ENCODE assay signal across 10 mouse cellular contexts in the genomic region with DNA sequence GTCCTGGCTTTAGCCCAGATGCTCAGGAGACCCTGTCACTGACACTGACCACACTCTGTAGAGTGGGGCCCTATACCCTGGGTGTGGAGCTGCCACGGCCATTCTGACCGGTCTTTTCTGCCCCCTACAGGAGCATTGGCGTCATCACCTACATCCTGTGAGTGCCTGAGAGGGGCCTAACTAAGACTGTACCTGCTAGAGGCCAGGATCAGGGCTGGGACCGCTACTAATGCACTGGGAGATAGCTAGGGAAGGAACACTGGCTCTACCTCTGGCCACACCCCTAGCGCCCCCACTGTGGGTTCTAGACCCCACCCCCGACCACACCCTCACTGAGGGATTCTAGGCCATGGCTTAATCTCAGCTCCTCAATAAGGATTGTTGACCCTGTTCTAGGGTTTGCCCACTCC. TPM values are rescaled to one million over a fixed set of nuclear protein-coding genes. Genes with fewer than 3 reads are reported as not detected.
DNase-seq lines count a peak whose midpoint lies in the region; ATAC-seq and TF ChIP-seq lines count a peak whose summit lies in the region.
"Had no signal": no experiment of that assay in that cellular context is flagged by ENCODE, and none has a peak within 500 bp of the region (broad histone marks: within the 10 kb centered on the region; RNA-seq: fewer than 3 reads in every experiment).

No protein-coding gene starts in this region.

- H3K9me3 ChIP-seq in lung, embryonic 16.5 days (ENCODE audit: control insufficient read depth, low read length): no peaks in the 10 kb centered on the region
- no peaks in the 10 kb centered on the region for H3K9me3 ChIP-seq in intestine, postnatal 0 days (ENCODE audit: control insufficient read depth)
- no peaks in the 10 kb centered on the region for H3K9me3 ChIP-seq in forebrain, embryonic 16.5 days (ENCODE audit: control insufficient read depth, low read length)

- no peak for TF ChIP-seq POLR2A in small intestine, adult 2 months (IDR thresholded peaks at IDR 0.05; ENCODE audit: low read depth, low read length)

- peaks cover 18% of the 10 kb centered on the region for H3K36me3 ChIP-seq in lung, embryonic 16.5 days (ENCODE audit: control insufficient read depth, insufficient read depth, low read length)
- peaks cover 34% of the 10 kb centered on the region for H3K36me3 ChIP-seq in intestine, postnatal 0 days (ENCODE audit: control insufficient read depth, insufficient read depth)
- H3K36me3 ChIP-seq in small intestine, adult 2 months (ENCODE audit: control insufficient read depth, insufficient read depth, low read length): peaks cover 15% of the 10 kb centered on the region; the same call in 1 of the 2 replicates
- H3K36me3 ChIP-seq in forebrain, embryonic 16.5 days (ENCODE audit: control insufficient read depth, insufficient read depth): 0 out of 2 replicates have a peak, but pooled peaks cover 2% of the 10 kb centered on the region

- no peak for ATAC-seq in lung, embryonic 16.5 days (ENCODE audit: low read depth)
- no peak for ATAC-seq in intestine, postnatal 0 days
- no peak for ATAC-seq in forebrain, embryonic 16.5 days
- ATAC-seq in erythroid progenitor cell, adult 5-6 weeks (replicated peaks; ENCODE audit: low FRiP score, poor library complexity, severe bottlenecking): no peak

- H3K27ac ChIP-seq in lung, embryonic 16.5 days (ENCODE audit: low read length): peak overlapping the region; percentile 25; the same call in 1 of the 2 replicates
- H3K27ac ChIP-seq in intestine, postnatal 0 days (ENCODE audit: low read depth, low read length): peak overlapping the region; percentile 35
- H3K27ac ChIP-seq in small intestine, adult 2 months (ENCODE audit: insufficient read depth, low read depth, low read length): no peak overlapping the region
- no peak overlapping the region for H3K27ac ChIP-seq in forebrain, embryonic 16.5 days (ENCODE audit: low read length)

- no peak overlapping the region for H3K4me2 ChIP-seq in lung, embryonic 16.5 days (ENCODE audit: low read depth, low read length)
- no peak overlapping the region for H3K4me2 ChIP-seq in intestine, postnatal 0 days (replicated peaks; ENCODE audit: low read depth)
- H3K4me2 ChIP-seq in forebrain, embryonic 16.5 days (ENCODE audit: low read length): no peak overlapping the region

- peaks cover 25% of the 10 kb centered on the region for H3K27me3 ChIP-seq in lung, embryonic 16.5 days (ENCODE audit: control insufficient read depth, insufficient read depth, low read depth, low read length)
- H3K27me3 ChIP-seq in intestine, postnatal 0 days (replicated peaks; ENCODE audit: control insufficient read depth, insufficient read depth, low read length): no peaks in the 10 kb centered on the region
- 0 out of 2 replicates have a peak, but pooled peaks cover 4% of the 10 kb centered on the region for H3K27me3 ChIP-seq in small intestine, adult 2 months (ENCODE audit: control insufficient read depth, insufficient read depth, low read length)
- peaks cover 22% of the 10 kb centered on the region for H3K27me3 ChIP-seq in forebrain, embryonic 16.5 days (replicated peaks; ENCODE audit: control insufficient read depth, insufficient read depth, low read length)

- peak; percentile 60 for TF ChIP-seq CTCF in intestine, postnatal 0 days (IDR thresholded peaks at IDR 0.05; ENCODE audit: low read depth)
- peak; percentile 31; the same call in 1 of the 2 replicates for TF ChIP-seq CTCF in small intestine, adult 2 months (IDR thresholded peaks at IDR 0.05; ENCODE audit: extremely low read depth, insufficient read length, insufficient replicate concordance, low read depth, low read length)

- H3K4me1 ChIP-seq in lung, embryonic 16.5 days (replicated peaks; ENCODE audit: control insufficient read depth, insufficient read depth, low read length): peaks cover 23% of the 10 kb centered on the region
- H3K4me1 ChIP-seq in intestine, postnatal 0 days (replicated peaks; ENCODE audit: control insufficient read depth, insufficient read depth, low read length): peaks cover 15% of the 10 kb centered on the region
- peaks cover 23% of the 10 kb centered on the region for H3K4me1 ChIP-seq in small intestine, adult 2 months (ENCODE audit: control insufficient read depth, insufficient read depth, insufficient read length, low read length)
- H3K4me1 ChIP-seq in forebrain, embryonic 16.5 days (replicated peaks; ENCODE audit: control insufficient read depth, insufficient read depth, low read length): peaks cover 12% of the 10 kb centered on the region

- no peak overlapping the region for H3K4me3 ChIP-seq in lung, embryonic 16.5 days (ENCODE audit: low read length)
- no peak overlapping the region for H3K4me3 ChIP-seq in intestine, postnatal 0 days (ENCODE audit: low read depth, low read length)
- H3K4me3 ChIP-seq in small intestine, adult 2 months (ENCODE audit: low read depth, low read length): no peak overlapping the region
- no peak overlapping the region for H3K4me3 ChIP-seq in forebrain, embryonic 16.5 days (replicated peaks; ENCODE audit: low read length)

- WGBS in lung, embryonic 16.5 days: 51% methylated on average over 6 of the region's 6 CpGs
- WGBS in intestine, postnatal 0 days: 49% methylated on average over 6 of the region's 6 CpGs
- WGBS in small intestine, adult 2 months: 59% methylated on average over 6 of the region's 6 CpGs
- 85% methylated on average over 6 of the region's 6 CpGs for WGBS in forebrain, embryonic 16.5 days

- DNase-seq in cerebellum, adult 9-10 months: peak; percentile 54
- DNase-seq in cerebellum, postnatal 4 days (ENCODE audit: low spot score in 2 of 2): no peak
- no peak for DNase-seq in lung, postnatal 14 days

- no peak overlapping the region for H3K9ac ChIP-seq in lung, embryonic 16.5 days (ENCODE audit: low read length)
- no peak overlapping the region for H3K9ac ChIP-seq in intestine, postnatal 0 days (ENCODE audit: low read depth, low read length)
- no peak overlapping the region for H3K9ac ChIP-seq in forebrain, embryonic 16.5 days (replicated peaks; ENCODE audit: low read depth, low read length)

RNA-seq across cellular contexts. Expression of gene 4930442H23Rik, which starts 7.3 kb away (rescaled TPM):
- not detected in 2 replicates for polyA plus RNA-seq in lung, embryonic 16.5 days (2015; fragmentation: Nextera tagmentation; extraction: Ambion mirVana)
- 0.12 TPM in 2 replicates for polyA plus RNA-seq in intestine, postnatal 0 days (2015; fragmentation: Nextera tagmentation; extraction: Ambion mirVana)
- not detected in 2 replicates for polyA plus RNA-seq in small intestine, adult 2 months (2012; rRNA removed)
- polyA plus RNA-seq in forebrain, embryonic 16.5 days (2015; fragmentation: Nextera tagmentation; extraction: Ambion mirVana): not detected in 2 replicates
- total RNA-seq in erythroid progenitor cell, adult 5-6 weeks (2015; ENCODE audit: low replicate concordance): not detected in 2 replicates
- not detected in 2 replicates for total RNA-seq in erythroid progenitor cell, adult 5-6 weeks (2017; ENCODE audit: low replicate concordance)
- total RNA-seq: hematopoietic stem cell, adult 5-6 weeks; megakaryocyte progenitor cell, adult 5-6 weeks had no signal

RNA-seq across cellular contexts. Expression of gene Dapk3, which starts 8.1 kb away (rescaled TPM):
- polyA plus RNA-seq in lung, embryonic 16.5 days (2015; fragmentation: Nextera tagmentation; extraction: Ambion mirVana): 37.5 and 40.5 TPM in 2 replicates
- 50.5 and 53.4 TPM in 2 replicates for polyA plus RNA-seq in intestine, postnatal 0 days (2015; fragmentation: Nextera tagmentation; extraction: Ambion mirVana)
- 102 and 228 TPM in 2 replicates for polyA plus RNA-seq in small intestine, adult 2 months (2012; rRNA removed)
- 55.1 and 56.9 TPM in 2 replicates for polyA plus RNA-seq in forebrain, embryonic 16.5 days (2015; fragmentation: Nextera tagmentation; extraction: Ambion mirVana)
- 5.0 and 5.4 TPM in 2 replicates for total RNA-seq in erythroid progenitor cell, adult 5-6 weeks (2015; ENCODE audit: low replicate concordance)
- 6.4 and 9.4 TPM in 2 replicates for total RNA-seq in erythroid progenitor cell, adult 5-6 weeks (2017; ENCODE audit: low replicate concordance)

RNA-seq across cellular contexts. Expression of gene Nmrk2, which starts 10.9 kb away (rescaled TPM):
- polyA plus RNA-seq in lung, embryonic 16.5 days (2015; fragmentation: Nextera tagmentation; extraction: Ambion mirVana): 0.11 and 0.31 TPM in 2 replicates
- 0.08 and 0.10 TPM in 2 replicates for polyA plus RNA-seq in intestine, postnatal 0 days (2015; fragmentation: Nextera tagmentation; extraction: Ambion mirVana)
- not detected in 2 replicates for polyA plus RNA-seq in small intestine, adult 2 months (2012; rRNA removed)
- polyA plus RNA-seq in forebrain, embryonic 16.5 days (2015; fragmentation: Nextera tagmentation; extraction: Ambion mirVana): 0.11 TPM in 1 of 2 replicates, not detected in the other
- total RNA-seq in erythroid progenitor cell, adult 5-6 weeks (2015; ENCODE audit: low replicate concordance): not detected in 2 replicates
- total RNA-seq in erythroid progenitor cell, adult 5-6 weeks (2017; ENCODE audit: low replicate concordance): not detected in 2 replicates
- total RNA-seq: hematopoietic stem cell, adult 5-6 weeks; megakaryocyte progenitor cell, adult 5-6 weeks had no signal

RNA-seq across cellular contexts. Expression of gene Eef2, which starts 14.5 kb away (rescaled TPM):
- 589 and 620 TPM in 2 replicates for polyA plus RNA-seq in lung, embryonic 16.5 days (2015; fragmentation: Nextera tagmentation; extraction: Ambion mirVana)
- 286 and 316 TPM in 2 replicates for polyA plus RNA-seq in intestine, postnatal 0 days (2015; fragmentation: Nextera tagmentation; extraction: Ambion mirVana)
- 755 and 1,606 TPM in 2 replicates for polyA plus RNA-seq in small intestine, adult 2 months (2012; rRNA removed)
- polyA plus RNA-seq in forebrain, embryonic 16.5 days (2015; fragmentation: Nextera tagmentation; extraction: Ambion mirVana): 652 and 674 TPM in 2 replicates
- total RNA-seq in erythroid progenitor cell, adult 5-6 weeks (2015; ENCODE audit: low replicate concordance): 267 and 296 TPM in 2 replicates
- total RNA-seq in erythroid progenitor cell, adult 5-6 weeks (2017; ENCODE audit: low replicate concordance): 399 and 622 TPM in 2 replicates

RNA-seq across cellular contexts. Expression of gene Pias4, which starts 23.2 kb away (rescaled TPM):
- polyA plus RNA-seq in lung, embryonic 16.5 days (2015; fragmentation: Nextera tagmentation; extraction: Ambion mirVana): 35.5 and 41.8 TPM in 2 replicates
- 32.8 and 36.5 TPM in 2 replicates for polyA plus RNA-seq in intestine, postnatal 0 days (2015; fragmentation: Nextera tagmentation; extraction: Ambion mirVana)
- 29.1 and 53.3 TPM in 2 replicates for polyA plus RNA-seq in small intestine, adult 2 months (2012; rRNA removed)
- polyA plus RNA-seq in forebrain, embryonic 16.5 days (2015; fragmentation: Nextera tagmentation; extraction: Ambion mirVana): 48.5 and 62.7 TPM in 2 replicates
- 24.1 and 27.2 TPM in 2 replicates for total RNA-seq in erythroid progenitor cell, adult 5-6 weeks (2015; ENCODE audit: low replicate concordance)
- total RNA-seq in erythroid progenitor cell, adult 5-6 weeks (2017; ENCODE audit: low replicate concordance): 15.3 and 46.0 TPM in 2 replicates

Comparison
In these comparisons a context has a peak if more than half of its experiments do, and no peak if none do; other contexts are left out.
1. H3K27ac ChIP-seq: peak in lung, embryonic 16.5 days (single experiment) and intestine, postnatal 0 days (single experiment); none in small intestine, adult 2 months (single experiment) and forebrain, embryonic 16.5 days (single experiment).